Mouse (Mus musculus) megakaryocyte, adult 5-6 weeks (primary cell): ENCODE results near the gene Samhd1. TPM values are rescaled to one million over a fixed set of nuclear protein-coding genes. Genes with fewer than 3 reads are reported as not detected.

Experiments
- ATAC-seq: 2 replicates; pipeline ENCODE4 v1.8.0; 2016; ENCODE audit warnings: mild to moderate bottlenecking, inconsistent platforms; ENCODE audit not compliant: poor library complexity, severe bottlenecking
- total RNA-seq, 2 experiments: library from RNA; stranded (forward) in 1 of 2; stranded (reverse) in 1 of 2; fragments of 153-499, 151-499 nt in 1 of 2; fragments of 221-1000, 200-1000 nt in 1 of 2; gene quantifications; 2 replicates each; pipeline versions ENCODE4 v1.2.3 to v1.2.4; 2015 to 2017

The Samhd1 gene
- total RNA-seq, 2 experiments from 2014 or later, result 599 to 815 TPM

DNA sequence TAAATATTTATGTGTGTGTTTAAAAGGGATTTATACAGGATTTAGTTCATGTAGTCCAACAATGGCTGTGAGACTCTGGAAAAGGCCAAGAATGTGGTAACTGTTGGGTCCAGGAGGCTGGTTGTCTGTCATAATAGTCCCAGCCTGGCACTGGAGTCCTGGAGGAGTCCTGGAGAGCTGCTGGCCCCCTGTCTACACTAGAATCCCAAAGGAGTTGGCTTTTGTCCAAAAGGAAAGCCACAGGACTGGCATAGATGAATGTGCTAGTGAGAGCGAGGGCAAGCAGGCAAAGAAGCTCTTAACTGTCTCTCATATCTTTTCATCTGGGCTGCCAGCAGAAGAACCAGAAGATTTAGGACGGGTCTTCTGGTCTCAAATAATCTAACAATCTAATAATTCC lies 1.6 kb upstream of the Samhd1 start:
- no peak for ATAC-seq

DNA sequence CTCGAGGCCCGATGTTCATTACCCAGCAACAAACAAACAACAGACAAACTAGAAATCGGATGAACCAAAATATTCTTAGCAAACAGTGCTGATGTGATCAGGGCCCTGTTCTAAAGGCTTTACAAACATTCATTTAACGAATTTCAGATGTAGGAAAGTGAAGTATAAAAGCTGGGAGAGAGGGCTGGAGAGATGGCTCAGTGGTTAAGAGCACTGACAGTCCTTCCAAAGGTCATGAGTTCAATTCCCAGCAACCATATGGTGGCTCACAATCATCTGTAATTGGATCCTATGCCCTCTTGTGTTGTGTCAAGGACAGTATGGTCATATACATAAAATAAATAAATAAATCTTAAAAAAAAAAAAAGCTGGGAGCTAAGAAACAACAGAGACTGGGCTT lies 1.1 kb upstream of the Samhd1 start:
- ATAC-seq, result no peak

DNA sequence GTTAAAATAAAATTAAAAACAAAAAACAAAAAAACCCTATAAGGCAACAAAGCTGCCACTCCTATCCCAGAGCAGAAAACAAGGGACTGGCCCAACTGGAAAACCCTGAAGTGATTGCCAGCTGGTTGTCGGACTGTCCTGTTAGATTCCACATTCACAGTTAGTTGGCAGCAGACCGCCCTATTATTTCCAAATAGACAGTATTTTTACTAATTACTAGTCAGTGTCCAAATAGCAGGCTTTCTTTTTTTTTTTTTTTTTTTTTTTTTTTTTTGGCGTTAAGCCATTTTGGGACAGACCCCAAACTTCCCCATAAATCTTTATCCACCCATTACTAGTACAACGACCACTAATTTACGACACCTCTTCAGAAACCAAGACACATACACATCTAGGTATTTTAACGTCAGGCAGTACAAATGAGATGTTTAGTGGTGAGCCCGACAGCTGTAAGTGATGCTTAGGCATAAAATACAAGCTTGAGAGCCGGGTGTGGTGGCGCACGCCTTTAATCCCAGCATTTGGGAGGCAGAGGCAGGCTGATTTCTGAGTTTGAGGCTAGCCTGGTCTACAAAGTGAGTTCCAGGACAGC lies 560 bp upstream of the Samhd1 start:
- ATAC-seq, result no peak

DNA sequence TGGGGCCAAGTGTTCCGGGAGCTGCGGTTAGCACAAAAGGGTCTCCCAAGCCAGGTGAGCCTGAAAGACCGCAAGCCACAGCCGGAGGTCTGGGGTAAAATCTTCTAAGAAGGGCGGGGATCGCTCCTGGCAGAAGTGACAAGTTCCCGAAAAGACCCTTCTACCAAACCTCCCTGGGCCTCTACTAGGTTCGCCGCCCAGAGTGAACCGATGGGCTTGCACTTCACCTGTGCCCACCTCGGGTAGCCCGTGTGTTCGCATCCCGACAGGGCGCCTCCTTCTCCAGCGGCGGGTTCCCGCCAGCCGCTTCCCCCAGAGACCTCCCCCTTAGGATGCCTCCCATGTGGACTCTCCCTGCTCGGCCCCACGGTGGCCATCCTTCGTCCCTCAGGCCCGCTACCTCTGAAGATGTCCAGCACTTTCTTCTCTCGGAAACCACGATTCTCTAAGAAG lies 560 bp downstream of the Samhd1 start:
- ATAC-seq, result peak; percentile 22

DNA sequence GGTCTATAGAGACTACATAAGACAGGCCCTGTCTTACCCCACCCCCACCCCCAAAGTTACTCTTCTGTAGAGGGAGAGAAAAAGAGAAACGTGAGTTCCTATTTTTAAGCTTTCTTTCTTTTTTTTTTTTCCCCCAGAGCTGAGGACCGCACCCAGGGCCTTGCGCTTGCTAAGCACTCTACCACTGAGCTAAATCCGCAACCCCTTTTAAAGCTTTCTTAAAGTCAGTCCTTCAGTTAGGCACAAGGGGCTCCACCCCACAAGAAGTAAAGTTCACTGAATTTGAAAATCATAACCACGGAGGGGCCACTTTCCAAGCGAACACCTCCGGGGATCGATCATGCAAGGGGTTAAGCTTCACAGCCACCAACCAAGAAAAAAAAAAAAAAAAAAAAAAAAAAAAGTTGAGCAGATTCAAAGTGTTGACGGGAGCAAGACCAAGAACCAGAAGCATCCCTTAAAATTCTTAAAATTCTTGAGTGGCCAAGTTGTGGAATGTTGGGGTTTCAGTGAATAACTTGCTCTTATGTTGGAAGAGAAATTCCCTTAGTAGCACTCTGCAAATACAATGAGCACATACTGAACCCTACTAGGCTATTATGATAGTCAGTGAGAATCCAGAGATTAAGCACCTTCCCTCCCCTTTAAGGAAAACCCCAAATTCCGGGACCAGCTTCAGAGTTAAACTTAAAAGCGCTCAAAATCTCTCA lies 1.1 kb downstream of the Samhd1 start:
- ATAC-seq, result peak; percentile 13

DNA sequence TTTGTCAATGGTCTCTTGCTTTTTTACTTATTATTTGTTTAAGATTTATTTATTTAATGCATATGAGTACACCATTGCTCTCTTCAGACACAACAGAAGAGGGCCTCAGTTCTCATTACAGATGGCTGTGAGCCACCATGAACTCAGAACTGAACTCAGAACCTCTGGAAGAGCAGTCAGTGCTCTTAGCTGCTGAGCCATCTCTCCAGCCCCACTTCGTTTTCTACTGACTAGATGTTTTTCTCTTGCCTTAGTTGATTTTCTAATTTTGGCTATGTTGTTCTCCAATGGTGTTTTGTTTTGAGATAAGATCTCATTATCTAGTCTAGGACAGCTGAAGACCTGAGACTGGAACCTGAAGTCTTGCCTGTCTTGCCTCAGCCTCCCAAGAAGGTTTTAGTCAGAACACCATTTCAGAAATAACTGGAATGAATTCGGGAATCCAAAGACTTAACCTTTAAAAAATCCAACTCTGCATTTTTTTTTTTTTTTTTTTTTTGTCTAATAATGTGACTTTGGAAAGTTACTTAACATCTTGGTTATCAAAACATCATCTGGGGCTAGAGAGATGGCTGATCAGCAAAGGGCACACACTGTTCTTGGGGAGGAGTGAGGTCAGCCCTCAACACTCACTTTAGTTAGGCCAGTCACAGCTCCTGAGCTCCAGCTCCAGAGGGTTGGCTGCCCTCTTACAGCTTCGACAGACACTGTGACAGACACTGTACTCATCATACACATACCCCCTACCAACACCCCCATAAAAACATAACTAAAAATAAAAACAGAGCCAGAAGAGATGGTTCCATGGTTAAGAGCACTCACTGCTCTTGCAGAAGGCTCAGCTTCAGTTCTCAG lies 2.2 kb downstream of the Samhd1 start:
- no peak for ATAC-seq

DNA sequence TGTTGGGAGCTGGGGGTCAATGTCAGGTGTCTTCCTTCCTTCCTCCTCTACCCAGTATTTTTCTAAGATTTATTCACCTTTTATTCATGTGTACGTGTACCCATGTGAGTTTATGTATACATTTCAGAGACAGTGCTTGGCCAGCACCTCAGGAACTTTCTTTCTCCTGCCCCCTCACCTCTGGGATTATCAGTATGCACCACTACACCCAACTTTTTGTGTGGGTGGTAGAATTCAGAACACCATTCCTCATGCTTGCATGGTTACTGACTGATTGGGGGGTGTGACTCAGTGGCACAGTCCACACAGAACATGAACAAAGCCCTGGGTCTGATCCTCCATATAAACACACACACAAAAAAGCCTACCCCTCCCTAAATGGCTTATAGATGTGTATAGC lies 3.0 kb downstream of the Samhd1 start:
- no peak for ATAC-seq

DNA sequence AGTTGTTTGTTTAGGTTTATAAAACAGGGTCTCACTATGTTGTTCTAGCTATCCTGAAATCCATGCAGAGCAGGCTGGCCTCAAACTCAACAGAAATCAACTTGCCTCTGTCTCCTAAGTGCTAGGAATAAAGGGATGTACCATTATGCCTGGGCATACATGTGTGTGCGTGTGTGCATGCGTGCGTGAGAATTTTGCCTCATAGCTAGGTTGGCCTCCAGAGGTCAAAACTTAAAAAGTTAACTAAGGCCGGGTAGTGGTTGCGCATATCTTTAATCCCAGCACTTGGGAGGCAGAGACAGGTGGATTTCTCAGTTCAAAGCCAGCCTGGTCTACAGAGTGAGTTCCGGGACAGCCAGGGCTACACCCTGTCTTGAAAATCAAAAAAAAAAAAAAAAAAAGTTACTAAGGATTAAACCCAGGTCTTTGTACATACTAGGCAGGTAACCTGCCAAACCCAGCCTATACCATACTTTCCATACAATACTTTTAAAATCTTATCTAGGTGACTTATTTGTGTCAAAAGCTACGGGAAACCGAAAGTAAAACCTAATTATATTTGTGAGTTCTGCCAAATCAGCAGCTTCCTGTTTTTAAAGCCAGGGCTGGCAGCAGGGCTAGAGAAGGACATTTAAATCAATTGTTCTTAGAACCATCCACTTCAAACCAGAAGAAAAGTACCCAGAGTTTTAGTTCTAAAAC lies 4.1 kb downstream of the Samhd1 start:
- no peak for ATAC-seq

DNA sequence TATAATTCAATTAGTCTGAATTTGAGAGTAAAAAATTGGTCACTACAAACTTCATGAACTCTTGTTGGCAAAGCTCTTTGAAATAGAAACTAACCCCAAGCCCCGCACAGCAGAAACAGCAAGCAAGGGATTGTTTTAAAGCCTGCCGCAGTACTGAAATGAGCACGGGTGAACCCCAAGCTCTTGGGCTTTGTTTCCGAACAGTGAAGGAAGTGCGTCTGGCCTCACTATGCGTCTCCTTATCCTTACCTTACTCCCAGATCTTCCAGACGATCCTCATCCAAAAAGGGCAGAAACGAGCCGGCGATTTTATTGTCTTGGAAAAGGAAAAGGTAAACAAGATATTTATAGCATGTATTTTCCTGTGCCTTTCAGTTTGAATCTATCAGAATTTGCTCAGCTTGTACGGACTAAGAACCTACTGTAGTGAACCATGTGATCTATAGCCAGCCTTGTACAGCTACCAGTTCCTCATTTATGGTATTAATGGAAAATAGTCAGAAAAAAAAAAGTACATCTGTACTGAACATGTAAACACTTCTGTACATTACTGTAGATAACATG lies 5.4 kb downstream of the Samhd1 start:
- ATAC-seq, result peak; percentile 33

DNA sequence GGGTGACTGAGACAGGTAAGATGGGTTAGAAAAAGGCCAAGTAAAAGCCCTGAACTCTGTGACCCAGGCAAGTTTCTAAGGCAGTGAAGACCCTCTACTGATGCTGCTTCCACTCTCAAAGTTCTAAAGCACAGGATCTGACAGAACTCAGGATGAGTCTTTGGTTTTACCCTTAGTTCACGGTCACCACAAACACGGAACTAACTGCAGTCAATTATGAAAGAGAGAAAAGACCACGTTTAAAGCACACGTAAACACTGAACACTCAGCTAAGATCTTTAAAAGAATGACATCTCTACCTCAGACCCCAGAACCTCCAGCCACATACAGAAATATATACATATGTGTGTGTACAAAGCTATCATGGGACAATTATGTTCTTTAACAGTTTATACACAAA lies 6.0 kb downstream of the Samhd1 start:
- peak; percentile 36; the same call in 1 of the 2 replicates for ATAC-seq

DNA sequence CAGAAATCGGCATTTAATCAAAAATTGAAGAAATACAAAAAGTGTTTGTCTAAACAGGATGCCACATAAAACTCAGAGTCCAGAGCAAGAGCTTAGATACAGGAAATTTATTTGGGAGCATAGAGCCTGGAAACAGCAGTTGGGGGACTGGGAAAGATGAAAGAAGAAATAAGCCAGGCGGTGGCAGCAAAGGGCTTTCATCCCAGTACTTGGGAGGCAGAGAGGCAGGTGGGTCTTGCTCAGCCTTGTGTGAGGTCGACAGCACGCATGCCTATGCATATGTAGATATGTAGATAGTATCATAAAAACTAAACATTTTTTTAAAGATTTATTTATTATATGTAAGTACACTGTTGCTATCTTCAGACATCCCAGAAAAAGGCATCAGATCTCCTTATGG lies 7.0 kb downstream of the Samhd1 start:
- ATAC-seq, result no peak

DNA sequence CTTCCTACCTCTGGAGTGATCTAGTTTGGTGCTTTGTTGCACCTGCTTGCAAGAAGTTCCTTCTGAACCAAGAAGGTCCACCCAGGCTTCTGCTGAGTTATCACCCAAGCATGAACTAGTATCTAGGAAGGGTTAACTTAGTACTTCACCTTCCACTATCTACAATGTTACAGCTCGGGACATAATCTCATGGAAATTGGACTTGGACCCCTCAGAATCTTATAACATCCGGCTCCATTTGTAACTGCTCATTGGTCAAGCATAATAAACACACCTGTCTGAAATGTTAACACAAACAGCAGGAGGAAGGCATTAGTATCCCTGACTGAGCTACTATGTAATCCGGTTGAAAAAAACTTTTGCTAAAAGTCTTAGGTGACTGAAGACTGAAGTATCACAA lies 7.7 kb downstream of the Samhd1 start:
- no peak for ATAC-seq

DNA sequence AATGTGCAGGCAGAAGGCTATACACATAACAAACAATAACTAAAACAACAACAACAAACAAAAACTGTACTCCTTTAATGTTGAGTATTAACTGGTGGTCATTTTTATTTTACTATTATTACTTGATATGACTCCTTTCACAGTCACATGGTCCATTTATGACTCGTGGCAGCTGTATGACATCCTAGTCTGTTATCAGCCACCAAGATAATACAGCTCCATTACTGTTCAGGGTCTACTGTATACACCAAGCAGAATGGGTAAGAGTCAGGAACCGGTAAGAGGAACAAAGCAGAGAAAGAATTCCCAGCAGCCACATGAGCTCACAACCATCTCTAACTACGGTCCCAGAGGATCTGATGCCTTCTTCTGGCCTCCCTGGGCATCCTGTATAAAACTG lies 9.8 kb downstream of the Samhd1 start:
- no peak for ATAC-seq

DNA sequence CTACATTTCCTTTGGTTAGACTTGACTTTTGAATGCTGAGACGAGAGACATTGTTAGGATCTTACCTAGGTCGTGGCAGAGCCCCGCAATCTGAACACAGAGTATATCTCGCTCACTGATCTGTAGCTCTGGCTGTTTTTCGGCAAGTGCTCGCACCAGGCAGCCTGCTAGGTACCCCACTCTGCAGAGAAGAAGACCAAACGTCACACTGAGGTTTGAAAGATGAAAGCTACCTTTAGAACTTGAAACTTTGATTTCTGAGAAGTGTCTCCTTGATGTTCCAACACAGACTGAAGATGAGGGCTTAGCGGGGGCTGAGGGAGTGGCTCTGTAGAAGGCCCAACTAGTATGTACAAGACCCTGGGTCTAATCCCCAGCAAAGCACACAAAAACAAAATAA lies 13.3 kb downstream of the Samhd1 start:
- ATAC-seq, result no peak

DNA sequence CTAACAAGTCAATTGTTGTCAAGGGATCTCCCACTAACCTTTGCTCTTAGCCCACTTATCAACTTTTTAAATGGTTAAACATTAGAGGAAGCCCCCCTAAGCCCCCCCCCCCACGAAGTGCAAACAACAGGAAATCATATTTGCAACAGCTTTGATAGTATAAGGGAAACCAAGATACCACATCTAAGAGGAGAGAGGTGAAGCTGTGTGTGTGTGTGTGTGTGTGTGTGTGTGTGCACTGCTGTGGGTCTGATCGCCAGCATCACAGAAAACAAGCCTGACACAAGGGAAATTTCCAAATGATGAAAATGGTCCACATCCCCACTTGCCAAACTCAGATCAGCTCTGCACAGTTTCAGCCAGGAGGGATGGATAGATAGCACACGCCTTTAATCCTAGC lies 16.0 kb downstream of the Samhd1 start:
- ATAC-seq, result no peak

DNA sequence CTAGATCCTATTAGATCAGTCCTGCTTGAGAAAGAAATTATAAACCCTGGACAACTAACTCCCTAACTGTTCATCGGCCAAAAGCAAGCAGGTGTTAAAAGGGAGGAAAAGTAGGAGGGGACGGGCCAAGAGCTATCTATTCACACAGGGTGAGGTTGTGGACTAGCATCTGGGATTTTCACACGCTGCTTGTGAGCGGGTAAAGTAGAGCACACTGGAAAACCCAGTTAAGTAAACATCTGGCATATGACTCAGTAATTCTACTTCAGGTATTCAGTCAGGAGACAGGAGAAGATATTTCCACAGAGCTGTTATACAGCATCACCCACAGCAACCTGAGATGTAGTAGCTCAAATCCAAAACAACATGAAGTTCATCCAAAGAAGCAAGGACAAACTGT lies 16.5 kb downstream of the Samhd1 start:
- ATAC-seq, result no peak

DNA sequence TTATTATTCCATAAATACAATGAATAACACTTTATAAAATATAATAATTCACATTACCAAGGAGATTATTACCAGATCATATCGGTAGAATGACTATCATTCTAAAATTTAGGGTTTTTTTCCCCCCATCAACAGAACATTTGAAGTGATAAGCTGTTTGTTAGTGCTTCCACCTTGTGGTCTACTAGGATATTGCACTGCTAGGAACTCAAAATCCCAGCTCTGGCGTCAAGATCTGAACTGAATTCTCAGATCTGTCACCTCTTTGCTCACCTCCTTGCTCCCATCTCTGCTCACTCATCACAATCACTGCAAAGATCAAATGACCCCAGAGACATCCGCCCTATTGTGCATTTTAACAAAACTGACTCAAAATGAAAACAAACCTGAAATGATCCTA lies 18.1 kb downstream of the Samhd1 start:
- ATAC-seq, result peak; percentile 56

DNA sequence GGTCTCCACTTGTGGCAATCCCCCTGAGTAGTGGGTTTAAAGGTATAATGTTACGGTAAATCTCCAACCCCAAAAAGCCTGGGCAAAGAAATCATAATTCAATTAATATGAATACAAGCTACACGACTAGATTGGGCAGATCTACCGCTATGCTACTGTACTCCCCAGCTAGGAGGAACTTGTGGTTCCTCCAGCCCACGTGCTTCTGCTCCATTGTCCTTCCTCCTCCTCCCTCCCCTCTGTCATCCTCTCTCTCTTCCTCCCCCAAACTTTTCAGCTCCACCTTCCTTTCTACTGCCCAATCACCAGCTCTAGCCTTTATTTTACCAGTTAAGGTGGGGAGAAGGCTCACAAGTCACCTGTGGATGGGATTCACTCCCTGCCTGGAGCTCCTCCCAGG lies 26.8 kb downstream of the Samhd1 start:
- peak; percentile 94 for ATAC-seq

DNA sequence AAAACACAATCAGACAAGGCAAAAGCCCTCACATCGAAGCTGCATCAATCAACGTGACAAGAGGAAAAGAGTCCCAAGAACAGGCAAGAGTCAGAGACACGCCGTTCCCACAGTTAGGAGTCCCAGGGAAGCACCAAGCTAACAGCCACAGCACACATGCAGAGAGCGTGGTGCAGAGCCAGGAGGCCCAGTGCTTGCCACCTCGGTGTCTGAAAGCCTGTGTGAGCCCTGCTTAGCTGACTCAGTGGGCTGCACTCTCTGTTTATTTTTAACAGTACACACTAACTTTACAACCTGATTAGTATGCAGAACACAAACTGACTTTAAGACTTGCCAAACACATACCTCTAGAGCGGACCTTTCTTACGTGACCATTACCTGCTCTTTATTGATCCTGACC lies 30.6 kb downstream of the Samhd1 start:
- ATAC-seq, result no peak

DNA sequence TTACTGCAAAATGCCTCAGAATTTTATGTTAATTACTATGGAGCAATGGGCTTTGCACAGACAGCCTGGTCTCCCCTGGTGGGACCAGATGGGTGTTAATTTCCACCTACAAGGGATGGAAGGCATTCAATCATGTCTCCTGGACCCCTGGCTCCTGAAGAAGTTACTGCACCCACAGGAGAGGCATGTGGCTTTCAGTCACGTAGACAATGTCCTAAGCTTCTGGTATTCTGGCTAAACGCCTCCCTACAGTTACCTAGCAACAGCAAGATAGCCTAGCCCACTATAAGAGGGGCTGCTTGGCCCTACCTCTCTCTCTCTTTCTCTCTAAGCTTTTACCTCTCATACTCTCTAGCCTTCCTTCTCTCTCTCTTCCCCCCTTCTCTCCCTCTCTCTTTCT lies 32.8 kb downstream of the Samhd1 start:
- ATAC-seq, result no peak

DNA sequence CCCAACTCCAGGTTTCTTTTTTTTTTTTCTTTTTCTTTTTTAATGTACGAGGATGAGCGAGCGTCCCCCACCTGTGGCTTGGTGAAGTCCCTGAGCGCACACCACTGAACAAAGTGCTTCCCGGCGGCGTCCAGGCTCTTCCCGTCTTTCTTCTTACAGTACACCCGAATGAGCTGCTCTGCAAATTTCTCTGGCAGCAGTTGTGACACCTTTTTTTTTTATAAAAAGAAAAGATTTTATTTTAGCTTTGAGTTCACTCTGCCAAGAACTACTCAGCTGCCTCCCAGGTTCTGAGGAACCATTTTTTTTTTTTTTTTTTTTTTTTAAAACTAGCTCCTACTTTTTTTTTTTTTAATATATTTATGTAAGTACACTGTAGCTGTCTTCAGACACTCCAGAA lies 33.4 kb downstream of the Samhd1 start:
- no peak for ATAC-seq
